Mouse (Mus musculus) activated CD4-positive, CD25-positive, alpha-beta regulatory T cell, adult 4 months (primary cell): ENCODE measurements around the gene Dennd1b. TPM values are rescaled to one million over a fixed set of nuclear protein-coding genes. Genes with fewer than 3 reads are reported as not detected.

Source experiments
- ATAC-seq: one replicate; pipeline ENCODE4 v1.8.0; 2017
- polyA plus RNA-seq, 2 experiments: library from polyadenylated mRNA; unstranded; fragments of 100-300 nt; shearing (Covaris generic); gene quantifications; one replicate each; pipeline ENCODE4 v1.2.1; 2017

Gene Dennd1b
- polyA plus RNA-seq, 2 experiments from 2014 or later, result 19.2 to 28.0 TPM

- ATAC-seq, result no peak
These were observed 62.8 kb downstream of the Dennd1b start for GRCm38 (mm10) chr1:139025882-139026645.

GRCm38 (mm10) chr1:139029521-139029920 is 66.3 kb downstream of the Dennd1b start:
- no peak for ATAC-seq

GRCm38 (mm10) chr1:139032411-139032810 is 69.2 kb downstream of the Dennd1b start:
- ATAC-seq, result no peak

- ATAC-seq, result no peak
These were observed 71.9 kb downstream of the Dennd1b start for GRCm38 (mm10) chr1:139035141-139035540.

GRCm38 (mm10) chr1:139036302-139036701 is 73.1 kb downstream of the Dennd1b start:
- peak; percentile 43 for ATAC-seq

- no peak for ATAC-seq
These were observed 73.7 kb downstream of the Dennd1b start for GRCm38 (mm10) chr1:139036768-139037507.

GRCm38 (mm10) chr1:139038074-139038473 is 74.8 kb downstream of the Dennd1b start:
- no peak for ATAC-seq

- ATAC-seq, result no peak
These were observed 75.4 kb downstream of the Dennd1b start for GRCm38 (mm10) chr1:139038620-139039019.

GRCm38 (mm10) chr1:139039529-139040230 is 76.4 kb downstream of the Dennd1b start:
- no peak for ATAC-seq

GRCm38 (mm10) chr1:139049075-139049474 is 85.8 kb downstream of the Dennd1b start:
- no peak for ATAC-seq

GRCm38 (mm10) chr1:139049881-139050472 is 86.7 kb downstream of the Dennd1b start:
- ATAC-seq, result no peak

GRCm38 (mm10) chr1:139053003-139053402 is 89.8 kb downstream of the Dennd1b start:
- no peak for ATAC-seq

- ATAC-seq, result no peak
These were observed 97.1 kb downstream of the Dennd1b start for GRCm38 (mm10) chr1:139060301-139060700.

- ATAC-seq, result no peak
These were observed 101.5 kb downstream of the Dennd1b start for GRCm38 (mm10) chr1:139064711-139065110.

- ATAC-seq, result no peak
These were observed 104.0 kb downstream of the Dennd1b start for GRCm38 (mm10) chr1:139067210-139067609.

- ATAC-seq, result no peak
These were observed 107.8 kb downstream of the Dennd1b start for GRCm38 (mm10) chr1:139071015-139071414.

GRCm38 (mm10) chr1:139075671-139076070 is 112.4 kb downstream of the Dennd1b start:
- no peak for ATAC-seq

- no peak for ATAC-seq
These were observed 114.8 kb downstream of the Dennd1b start for GRCm38 (mm10) chr1:139077989-139078388.

GRCm38 (mm10) chr1:139079000-139079399 is 115.8 kb downstream of the Dennd1b start:
- ATAC-seq, result no peak

- ATAC-seq, result no peak
These were observed 116.3 kb downstream of the Dennd1b start for GRCm38 (mm10) chr1:139079523-139079922.

GRCm38 (mm10) chr1:139080517-139081386 is 117.5 kb downstream of the Dennd1b start:
- no peak for ATAC-seq

- no peak for ATAC-seq
These were observed 120.1 kb downstream of the Dennd1b start for GRCm38 (mm10) chr1:139083382-139083781.
